Mouse (Mus musculus) liver, embryonic 16.5 days (tissue): Measurements from ENCODE around the gene Dynlt1a. TPM values are rescaled to one million over a fixed set of nuclear protein-coding genes. Genes with fewer than 3 reads are reported as not detected.
"Not testable (repeated sequence)": the region's sequence is repeated elsewhere in the genome, so short reads cannot be mapped to it uniquely, and the experiment has no call there.

Experiments used
- ATAC-seq: fragments of 200-750 bp; cut with Nextera tagmentation; 2 replicates; pipeline ENCODE4 v1.8.0; 2017; ENCODE audit warnings: low read depth, mild to moderate bottlenecking, moderate number of reproducible peaks, moderate library complexity
- H3K27ac ChIP-seq: fragments of 300-500 bp; sonication (generic); 2 replicates; pipeline ENCODE4 v1.5.1; 2014; ENCODE audit warnings: mild to moderate bottlenecking, low read length
- H3K27me3 ChIP-seq: fragments of 300-500 bp; sonication (generic); 2 replicates; pipeline ENCODE4 v1.6.1; 2014; ENCODE audit warnings: low read depth, low read length, mixed read lengths; ENCODE audit not compliant: control insufficient read depth, insufficient read depth
- H3K36me3 ChIP-seq: fragments of 300-500 bp; sonication (generic); 2 replicates; pipeline ENCODE4 v1.6.1; 2014; ENCODE audit warnings: mild to moderate bottlenecking; ENCODE audit not compliant: control insufficient read depth, insufficient read depth
- H3K4me1 ChIP-seq: fragments of 300-500 bp; sonication (generic); 2 replicates; pipeline ENCODE4 v1.6.1; 2014; ENCODE audit warnings: low read depth, low read length, mixed read lengths; ENCODE audit not compliant: control insufficient read depth
- H3K4me2 ChIP-seq: fragments of 300-500 bp; sonication (generic); 2 replicates; pipeline ENCODE4 v1.6.1; 2014; ENCODE audit warnings: low read depth, low read length, mixed read lengths
- H3K4me3 ChIP-seq: fragments of 300-500 bp; sonication (generic); 2 replicates; pipeline ENCODE4 v1.5.1; 2014; ENCODE audit warnings: low read depth, mild to moderate bottlenecking, low read length
- H3K9ac ChIP-seq: fragments of 300-500 bp; sonication (generic); 2 replicates; pipeline ENCODE4 v1.6.1; 2014; ENCODE audit warnings: low read depth, low read length
- H3K9me3 ChIP-seq: fragments of 300-500 bp; sonication (generic); replicated peaks from 2 replicates; pipeline ENCODE4 v1.6.1; 2016; ENCODE audit warnings: low read length; ENCODE audit not compliant: control insufficient read depth
- WGBS: fragments of 180-500 bp; shearing (Covaris S2); extraction: QIAGEN DNeasy Blood & Tissue Kit; methylation state at CpG from one replicate; pipeline ENCODE4 v1.1.7; 2014; ENCODE audit not compliant: insufficient replicate concordance; 5-methylcytosine and 5-hydroxymethylcytosine counted together
- polyA plus RNA-seq: library from polyadenylated mRNA; unstranded; fragments of >200 nt; fragmentation: Nextera tagmentation; extraction: Ambion mirVana; gene quantifications from 2 replicates; pipeline ENCODE4 v1.2.1, GENCODE M21; 2015

Gene Dynlt1a
- polyA plus RNA-seq, 1 experiment from 2014 or later = 5.5 TPM

GRCm38 (mm10) chr17:6297060-6297795 lies 20.1 kb downstream of the Dynlt1a start:
- 73% methylated on average over 9 of the region's 15 CpGs for WGBS
- H3K4me2 ChIP-seq, H3K4me3 ChIP-seq, H3K9ac ChIP-seq, H3K27ac ChIP-seq, H3K36me3 ChIP-seq, H3K27me3 ChIP-seq, H3K4me1 ChIP-seq, H3K9me3 ChIP-seq, ATAC-seq: not testable (repeated sequence)

- not testable (repeated sequence) for H3K4me1 ChIP-seq, ATAC-seq, H3K27ac ChIP-seq, H3K27me3 ChIP-seq, H3K9me3 ChIP-seq, H3K4me3 ChIP-seq, H3K4me2 ChIP-seq, H3K9ac ChIP-seq, H3K36me3 ChIP-seq
- no CpG with 5 or more reads among the region's 5 CpGs for WGBS
These were observed 23.4 kb downstream of the Dynlt1a start for GRCm38 (mm10) chr17:6293882-6294281.

- H3K4me2 ChIP-seq, ATAC-seq: not testable (repeated sequence)
- WGBS = 82% methylated on average over 9 of the region's 12 CpGs
These were observed 28.3 kb downstream of the Dynlt1a start for GRCm38 (mm10) chr17:6289045-6289444.

GRCm38 (mm10) chr17:6286169-6286568 lies 31.1 kb downstream of the Dynlt1a start:
- H3K4me2 ChIP-seq, H3K9me3 ChIP-seq, ATAC-seq, H3K4me3 ChIP-seq, H3K4me1 ChIP-seq, H3K36me3 ChIP-seq, H3K9ac ChIP-seq, H3K27me3 ChIP-seq, H3K27ac ChIP-seq: not testable (repeated sequence)
- 76% methylated on average over 5 of the region's 5 CpGs for WGBS

More at GRCm38 (mm10) chr17:6289045-6289444, 28.3 kb downstream of the Dynlt1a start:
- not testable (repeated sequence) for H3K4me3 ChIP-seq, H3K27ac ChIP-seq, H3K36me3 ChIP-seq, H3K9me3 ChIP-seq, H3K27me3 ChIP-seq, H3K9ac ChIP-seq, H3K4me1 ChIP-seq

GRCm38 (mm10) chr17:6283137-6283536 lies 34.2 kb downstream of the Dynlt1a start:
- not testable (repeated sequence) for H3K27me3 ChIP-seq, H3K4me2 ChIP-seq, H3K4me1 ChIP-seq, ATAC-seq, H3K9ac ChIP-seq, H3K4me3 ChIP-seq, H3K9me3 ChIP-seq, H3K27ac ChIP-seq, H3K36me3 ChIP-seq
- WGBS = 77% methylated on average over 7 of the region's 10 CpGs

- not testable (repeated sequence) for H3K9me3 ChIP-seq, H3K9ac ChIP-seq, ATAC-seq, H3K4me3 ChIP-seq, H3K4me2 ChIP-seq, H3K27ac ChIP-seq, H3K27me3 ChIP-seq, H3K4me1 ChIP-seq, H3K36me3 ChIP-seq
- WGBS = 71% methylated on average over 15 of the region's 19 CpGs
These were observed 36.8 kb downstream of the Dynlt1a start for GRCm38 (mm10) chr17:6280513-6280912.

- H3K27me3 ChIP-seq, H3K27ac ChIP-seq, H3K4me3 ChIP-seq, H3K9ac ChIP-seq, H3K9me3 ChIP-seq, H3K4me2 ChIP-seq, H3K4me1 ChIP-seq, ATAC-seq, H3K36me3 ChIP-seq: not testable (repeated sequence)
- WGBS = 74% methylated on average over 7 of the region's 10 CpGs
These were observed 37.5 kb downstream of the Dynlt1a start for GRCm38 (mm10) chr17:6279772-6280171.

GRCm38 (mm10) chr17:6279205-6279604 lies 38.1 kb downstream of the Dynlt1a start:
- not testable (repeated sequence) for H3K4me1 ChIP-seq, H3K9me3 ChIP-seq, H3K27me3 ChIP-seq, H3K27ac ChIP-seq, ATAC-seq, H3K4me3 ChIP-seq, H3K36me3 ChIP-seq, H3K9ac ChIP-seq, H3K4me2 ChIP-seq
- 57% methylated on average over 8 of the region's 8 CpGs for WGBS

- H3K36me3 ChIP-seq, H3K27ac ChIP-seq, ATAC-seq, H3K4me1 ChIP-seq, H3K9ac ChIP-seq, H3K27me3 ChIP-seq, H3K9me3 ChIP-seq, H3K4me2 ChIP-seq, H3K4me3 ChIP-seq: not testable (repeated sequence)
- WGBS = 68% methylated on average over 4 of the region's 6 CpGs
These were observed 42.6 kb downstream of the Dynlt1a start for GRCm38 (mm10) chr17:6274693-6275092.
